Mouse (Mus musculus) neural tube, embryonic 13.5 days (tissue): Measurements from ENCODE around the gene Sec61a1. TPM values are rescaled to one million over a fixed set of nuclear protein-coding genes. Genes with fewer than 3 reads are reported as not detected.

ENCODE experiments used
- ATAC-seq: fragments of 200-750 bp; cut with Nextera tagmentation; 2 replicates; pipeline ENCODE4 v1.8.0; 2017; ENCODE audit warnings: low read depth, mild to moderate bottlenecking, moderate TSS enrichment, moderate library complexity
- H3K27ac ChIP-seq: fragments of 300-500 bp; sonication (generic); replicated peaks from 2 replicates; pipeline ENCODE4 v1.5.1; 2015; ENCODE audit warnings: moderate library complexity, mild to moderate bottlenecking, inconsistent platforms
- H3K27me3 ChIP-seq: fragments of 300-500 bp; sonication (generic); 2 replicates; pipeline ENCODE4 v1.6.1; 2015; ENCODE audit warnings: mild to moderate bottlenecking, inconsistent platforms
- H3K36me3 ChIP-seq: fragments of 300-500 bp; sonication (generic); 2 replicates; pipeline ENCODE4 v1.6.1; 2015; ENCODE audit warnings: mild to moderate bottlenecking, inconsistent platforms
- H3K4me1 ChIP-seq: fragments of 300-500 bp; sonication (generic); replicated peaks from 2 replicates; pipeline ENCODE4 v1.6.1; 2015; ENCODE audit warnings: inconsistent platforms
- H3K4me2 ChIP-seq: fragments of 300-500 bp; sonication (generic); 2 replicates; pipeline ENCODE4 v1.6.1; 2015; ENCODE audit warnings: inconsistent platforms, mild to moderate bottlenecking, moderate library complexity
- H3K4me3 ChIP-seq: fragments of 300-500 bp; sonication (generic); 2 replicates; pipeline ENCODE4 v1.5.1; 2015; ENCODE audit warnings: mild to moderate bottlenecking, inconsistent platforms
- H3K9ac ChIP-seq: fragments of 300-500 bp; sonication (generic); 2 replicates; pipeline ENCODE4 v1.6.1; 2015; ENCODE audit warnings: moderate library complexity, mild to moderate bottlenecking, inconsistent platforms
- H3K9me3 ChIP-seq: fragments of 300-500 bp; sonication (generic); 2 replicates; pipeline ENCODE4 v1.6.1; 2016; ENCODE audit warnings: inconsistent platforms
- WGBS: fragments of 180-500 bp; shearing (Covaris S2); methylation state at CpG from one replicate; pipeline ENCODE4 v1.1.7; 2015; 5-methylcytosine and 5-hydroxymethylcytosine counted together
- polyA plus RNA-seq: library from polyadenylated mRNA; unstranded; fragments of >200 nt; fragmentation: Nextera tagmentation; extraction: Ambion mirVana; gene quantifications from 2 replicates; pipeline ENCODE4 v1.2.1, GENCODE M21; 2015

The Sec61a1 gene
- polyA plus RNA-seq, 1 experiment from 2014 or later, result 164 TPM

- WGBS, result 97% methylated on average over 6 of the region's 6 CpGs
These were observed 33.3 kb downstream of the Sec61a1 start for GRCm38 (mm10) chr6:88485378-88485777.

GRCm38 (mm10) chr6:88483913-88484312 is 34.8 kb downstream of the Sec61a1 start:
- Histone ChIP-seq H3K9ac (no peak overlapping the region), H3K27ac (no peak overlapping the region), H3K4me1 (0 out of 2 replicates have a peak, but pooled peaks cover 6% of the 10 kb centered on the region), H3K4me2 (no peak overlapping the region), H3K36me3 (peaks cover 96% of the 10 kb centered on the region), H3K4me3 (no peak overlapping the region), H3K9me3 (no peaks in the 10 kb centered on the region), H3K27me3 (no peaks in the 10 kb centered on the region)
- no peak for ATAC-seq

More at GRCm38 (mm10) chr6:88485378-88485777, 33.3 kb downstream of the Sec61a1 start:
- Histone ChIP-seq H3K9ac (no peak overlapping the region), H3K27me3 (no peaks in the 10 kb centered on the region), H3K4me1 (0 out of 2 replicates have a peak, but pooled peaks cover 1% of the 10 kb centered on the region), H3K4me3 (no peak overlapping the region), H3K36me3 (peaks cover 82% of the 10 kb centered on the region), H3K4me2 (no peak overlapping the region), H3K9me3 (no peaks in the 10 kb centered on the region), H3K27ac (no peak overlapping the region)
- no peak for ATAC-seq

- no peak overlapping the region for H3K9ac ChIP-seq
- H3K4me1 ChIP-seq, result 0 out of 2 replicates have a peak, but pooled peaks cover 6% of the 10 kb centered on the region
- no peak for ATAC-seq
- H3K27ac ChIP-seq, result no peak overlapping the region
- H3K4me3 ChIP-seq, result no peak overlapping the region
- H3K27me3 ChIP-seq, result no peaks in the 10 kb centered on the region
- H3K9me3 ChIP-seq, result no peaks in the 10 kb centered on the region
- H3K36me3 ChIP-seq, result peaks cover 96% of the 10 kb centered on the region
- WGBS, result 41% methylated on average over 7 of the region's 7 CpGs
- no peak overlapping the region for H3K4me2 ChIP-seq
These were observed 35.6 kb downstream of the Sec61a1 start for GRCm38 (mm10) chr6:88483111-88483510.

DNA sequence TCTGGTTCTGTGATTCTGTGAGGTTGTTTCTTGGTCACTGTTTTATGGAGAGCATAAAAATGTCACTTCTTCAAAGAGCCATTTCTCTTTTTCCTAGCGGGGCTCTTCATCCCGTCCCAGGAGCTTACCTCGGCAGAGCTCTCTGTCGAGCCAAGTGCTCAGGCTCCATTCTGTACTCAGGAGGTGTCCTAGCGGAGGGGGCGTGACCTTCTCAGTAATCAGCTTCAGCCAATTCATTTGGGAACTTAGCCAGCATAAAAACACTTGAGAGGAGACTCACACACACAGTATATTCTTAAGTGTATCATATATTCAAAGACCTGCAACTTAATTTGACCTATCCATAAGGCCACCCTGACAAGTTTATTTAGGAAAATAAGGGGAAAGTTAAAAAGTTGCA is 38.3 kb downstream of the Sec61a1 start:
- Histone ChIP-seq H3K4me2 (no peak overlapping the region), H3K27ac (no peak overlapping the region), H3K9ac (no peak overlapping the region), H3K27me3 (no peaks in the 10 kb centered on the region), H3K4me1 (0 out of 2 replicates have a peak, but pooled peaks cover 6% of the 10 kb centered on the region), H3K9me3 (no peaks in the 10 kb centered on the region), H3K4me3 (no peak overlapping the region), H3K36me3 (peaks cover 97% of the 10 kb centered on the region)
- ATAC-seq, result no peak
- WGBS, result 21% methylated on average over 6 of the region's 6 CpGs

DNA sequence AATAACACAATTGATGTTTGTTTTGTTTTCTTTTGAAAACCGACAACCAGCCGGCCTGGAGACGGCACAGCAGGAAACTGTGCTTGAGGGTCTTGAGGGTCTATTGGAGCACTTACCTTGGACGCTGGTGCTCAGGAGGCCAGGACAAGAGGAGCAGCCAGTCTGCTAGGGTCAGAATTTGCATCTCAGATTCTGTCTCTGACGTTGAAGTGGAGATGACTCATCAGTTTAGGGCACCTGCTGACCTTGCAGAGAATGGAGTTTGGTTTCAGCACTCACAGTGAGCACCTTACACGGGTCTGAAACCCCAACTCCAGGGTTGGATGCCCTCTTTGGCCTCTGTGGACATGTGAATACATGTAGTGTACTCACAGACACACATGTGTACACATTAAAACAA is 48.8 kb downstream of the Sec61a1 start:
- Histone ChIP-seq H3K27me3 (no peaks in the 10 kb centered on the region), H3K4me2 (no peak overlapping the region), H3K36me3 (peaks cover 76% of the 10 kb centered on the region), H3K9me3 (no peaks in the 10 kb centered on the region), H3K9ac (no peak overlapping the region), H3K27ac (no peak overlapping the region), H3K4me3 (no peak overlapping the region), H3K4me1 (peaks cover 18% of the 10 kb centered on the region)
- ATAC-seq, result no peak
- WGBS, result 73% methylated on average over 6 of the region's 6 CpGs

DNA sequence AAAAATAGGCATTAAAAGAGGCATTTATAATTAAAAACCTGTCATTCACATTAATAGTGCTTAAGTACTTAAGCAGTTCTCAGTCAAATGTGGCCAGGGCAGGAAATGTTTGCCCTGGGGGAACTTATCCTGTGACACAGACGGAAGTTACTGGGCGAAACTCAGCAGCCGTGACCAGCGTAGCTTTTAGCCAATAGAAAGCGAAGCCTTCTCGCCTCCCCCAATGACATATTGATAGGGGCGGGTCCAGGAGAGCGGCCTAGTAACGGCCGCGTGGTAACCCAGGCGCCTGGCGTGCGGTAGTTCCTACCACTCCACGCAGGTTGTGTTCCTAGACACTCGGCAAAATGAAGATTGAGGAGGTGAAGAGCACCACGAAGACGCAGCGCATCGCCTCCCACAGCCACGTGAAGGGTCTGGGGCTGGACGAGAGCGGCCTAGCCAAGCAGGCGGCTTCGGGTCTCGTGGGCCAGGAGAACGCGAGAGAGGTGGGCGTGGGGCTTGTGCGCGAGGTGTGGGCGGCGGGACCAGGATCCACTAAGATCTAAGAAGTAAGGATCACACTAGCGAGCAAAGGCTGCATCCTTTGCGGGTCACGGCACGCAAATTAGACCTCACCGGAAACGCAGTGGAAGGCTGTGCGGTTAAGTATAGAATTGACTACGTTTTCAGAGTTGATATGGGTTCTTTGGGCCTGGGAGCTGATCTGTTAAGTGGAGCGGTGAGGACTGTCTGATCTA is 53.4 kb downstream of the Sec61a1 start, which contains the start of gene Ruvbl1:
Gene Ruvbl1 (plus strand): TSS at position 229 of the 740 bp plus-strand sequence.
- peaks cover 20% of the 10 kb centered on the region for H3K4me1 ChIP-seq
- peak within 1 kb of the TSS; percentile 77 for H3K9ac ChIP-seq
- H3K9me3 ChIP-seq, result no peaks in the 10 kb centered on the region
- H3K27me3 ChIP-seq, result no peaks in the 10 kb centered on the region
- under 1% methylated on average over 42 of the region's 42 CpGs for WGBS
- peak within 1 kb of the TSS; percentile 72 for H3K4me3 ChIP-seq
- H3K36me3 ChIP-seq, result peaks cover 32% of the 10 kb centered on the region
- no peak within 1 kb of the TSS for H3K27ac ChIP-seq
- peak; percentile 100 for ATAC-seq
- H3K4me2 ChIP-seq, result peak within 1 kb of the TSS; percentile 90

- no peaks in the 10 kb centered on the region for H3K9me3 ChIP-seq
- peaks cover 5% of the 10 kb centered on the region; the same call in 1 of the 2 replicates for H3K27me3 ChIP-seq
- no peak overlapping the region for H3K4me3 ChIP-seq
- H3K4me2 ChIP-seq, result no peak overlapping the region
- no peak overlapping the region for H3K9ac ChIP-seq
- no peaks in the 10 kb centered on the region for H3K36me3 ChIP-seq
- no peaks in the 10 kb centered on the region for H3K4me1 ChIP-seq
- WGBS, result 66% methylated on average over 2 of the region's 2 CpGs
- H3K27ac ChIP-seq, result no peak overlapping the region
- no peak for ATAC-seq
These were observed 64.2 kb downstream of the Sec61a1 start for GRCm38 (mm10) chr6:88454545-88454944.

Other genes starting within 250 kb of the Sec61a1 start
- gene Eefsec, start 72.4 kb downstream of the Sec61a1 start, polyA plus RNA-seq, result 25.7 and 32.3 TPM in 2 replicates
- 83.0 and 105 TPM in 2 replicates for gene Ruvbl1, start 53.5 kb downstream of the Sec61a1 start, polyA plus RNA-seq
- 0.47 TPM in 1 of 2 replicates, not detected in the other for gene Kbtbd12, start 119.0 kb upstream of the Sec61a1 start, polyA plus RNA-seq
- 30.9 and 32.0 TPM in 2 replicates for gene Mgll, start 205.5 kb upstream of the Sec61a1 start, polyA plus RNA-seq